In genomic region chr4:97817741-97818140, GRCm38 (mm10) we compare ENCODE assay signal across 18 mouse cellular contexts. TPM values are rescaled to one million over a fixed set of nuclear protein-coding genes. Genes with fewer than 3 reads are reported as not detected.
"Had no signal": no experiment of that assay in that cellular context is flagged by ENCODE, and none has a peak within 500 bp of the region (broad histone marks: within the 10 kb centered on the region; RNA-seq: fewer than 3 reads in every experiment).

No protein-coding gene starts in this region.

- H3K27ac ChIP-seq: kidney, postnatal 0 days; limb, embryonic 15.5 days; liver, embryonic 15.5 days; midbrain, embryonic 10.5 days; neural tube, embryonic 15.5 days had no signal

- H3K9ac ChIP-seq: limb, embryonic 15.5 days; liver, embryonic 15.5 days; lung, embryonic 14.5 days; neural tube, embryonic 15.5 days had no signal

- H3K4me3 ChIP-seq: limb, embryonic 15.5 days; liver, embryonic 15.5 days; midbrain, embryonic 10.5 days; myocyte; neural tube, embryonic 15.5 days had no signal

- H3K4me1 ChIP-seq: midbrain, embryonic 10.5 days had no signal

- H3K27me3 ChIP-seq: limb, embryonic 15.5 days; liver, embryonic 15.5 days; neural tube, embryonic 15.5 days had no signal

- H3K36me3 ChIP-seq: limb, embryonic 15.5 days; liver, embryonic 15.5 days; midbrain, embryonic 10.5 days; neural tube, embryonic 15.5 days had no signal

- H3K9me3 ChIP-seq: limb, embryonic 15.5 days; liver, embryonic 15.5 days; midbrain, embryonic 10.5 days; neural tube, embryonic 15.5 days had no signal

- DNase-seq: kidney, postnatal 36 days; layer of hippocampus, adult 9-11 months; layer of hippocampus, postnatal 36 days; lung, embryonic 14.5 days; lung, postnatal 10 days; lung, postnatal 4 days; midbrain, embryonic 14.5 days; right cerebral cortex, adult 18-20 months; right cerebral cortex, postnatal 25 days; thymus, postnatal 14 days had no signal

- H3K4me2 ChIP-seq: limb, embryonic 15.5 days; liver, embryonic 15.5 days; lung, embryonic 14.5 days; neural tube, embryonic 15.5 days had no signal

RNA-seq across cellular contexts. Expression of gene E130114P18Rik, which starts 39.9 kb away (rescaled TPM):
- total RNA-seq: megakaryocyte, adult 5-6 weeks had no signal
- polyA plus RNA-seq: myocyte; small intestine, adult 2 months had no signal
